Mouse (Mus musculus) embryonic facial prominence, embryonic 11.5 days (tissue): ENCODE measurements around the gene Arhgap4. TPM values are rescaled to one million over a fixed set of nuclear protein-coding genes. Genes with fewer than 3 reads are reported as not detected.
A peak's percentile ranks its signal among the peaks of the same experiment; 100 is the strongest.

ENCODE experiments used
- ATAC-seq: fragments of 200-750 bp; cut with Nextera tagmentation; replicated peaks from 2 replicates; pipeline ENCODE4 v1.8.0; 2017; ENCODE audit warnings: low read depth; ENCODE audit not compliant: insufficient number of reproducible peaks, low FRiP score, low TSS enrichment
- DNase-seq: peaks from one replicate; pipeline ENCODE4 v3.0.0-alpha.2; 2015; ENCODE audit warnings: low spot score
- H3K27ac ChIP-seq: fragments of 300-500 bp; sonication (generic); replicated peaks from 2 replicates; pipeline ENCODE4 v1.5.1; 2014; ENCODE audit warnings: mild to moderate bottlenecking, low read depth, low read length, control low read depth
- H3K27me3 ChIP-seq: fragments of 300-500 bp; sonication (generic); 2 replicates; pipeline ENCODE4 v1.6.1; 2014; ENCODE audit warnings: mild to moderate bottlenecking, low read length, moderate library complexity, mixed read lengths; ENCODE audit not compliant: control insufficient read depth, insufficient read depth
- H3K36me3 ChIP-seq: fragments of 300-500 bp; sonication (generic); replicated peaks from 2 replicates; pipeline ENCODE4 v1.6.1; 2014; ENCODE audit warnings: low read depth, mild to moderate bottlenecking, low read length, moderate library complexity, mixed read lengths; ENCODE audit not compliant: control insufficient read depth, insufficient read depth
- H3K4me1 ChIP-seq: fragments of 300-500 bp; sonication (generic); 2 replicates; pipeline ENCODE4 v1.6.1; 2014; ENCODE audit warnings: low read length, mixed read lengths; ENCODE audit not compliant: control insufficient read depth, insufficient read depth
- H3K4me2 ChIP-seq: fragments of 300-500 bp; sonication (generic); 2 replicates; pipeline ENCODE4 v1.6.1; 2014; ENCODE audit warnings: low read depth, mild to moderate bottlenecking, control low read depth, low read length, moderate library complexity
- H3K4me3 ChIP-seq: fragments of 300-500 bp; sonication (generic); 2 replicates; pipeline ENCODE4 v1.5.1; 2014; ENCODE audit warnings: low read depth, low read length, control low read depth
- H3K9ac ChIP-seq: fragments of 300-500 bp; sonication (generic); replicated peaks from 2 replicates; pipeline ENCODE4 v1.6.1; 2014; ENCODE audit warnings: mild to moderate bottlenecking, control low read depth, low read length
- H3K9me3 ChIP-seq: fragments of 300-500 bp; sonication (generic); replicated peaks from 2 replicates; pipeline ENCODE4 v1.6.1; 2016; ENCODE audit warnings: mild to moderate bottlenecking, low read length, inconsistent platforms, mixed read lengths; ENCODE audit not compliant: control insufficient read depth
- WGBS: fragments of 180-500 bp; shearing (Covaris S2); extraction: QIAGEN DNeasy Blood & Tissue Kit; methylation state at CpG from one replicate; pipeline ENCODE4 v1.1.7; 2014; 5-methylcytosine and 5-hydroxymethylcytosine counted together
- polyA plus RNA-seq: library from polyadenylated mRNA; unstranded; fragments of >200 nt; fragmentation: Nextera tagmentation; extraction: Ambion mirVana; gene quantifications from 2 replicates; pipeline ENCODE4 v1.2.1, GENCODE M21; 2014

The Arhgap4 gene
- polyA plus RNA-seq, 1 experiment from 2014 or later = 1.5 TPM

DNA sequence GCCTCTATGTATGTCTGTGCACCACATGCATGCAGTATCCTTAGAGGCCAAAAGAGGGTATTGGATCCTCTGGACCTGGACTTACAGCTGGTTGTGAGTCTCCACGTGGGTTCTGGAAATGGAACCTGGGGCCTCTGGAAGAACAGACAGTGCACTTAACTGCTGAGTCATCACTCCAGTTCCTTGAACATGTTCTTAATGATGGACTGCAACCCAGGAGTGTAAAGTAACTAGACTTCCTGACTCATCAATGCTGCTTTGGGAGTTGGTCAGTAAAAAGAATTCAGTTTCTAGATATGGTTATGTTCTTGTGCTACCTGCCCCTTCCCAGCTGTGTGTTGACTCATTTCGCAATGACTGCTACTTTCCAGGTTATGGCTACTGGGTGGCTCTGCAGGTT, 10.2 kb upstream of the Arhgap4 start:
- DNase-seq (no peak), ATAC-seq (no peak)
- H3K27ac ChIP-seq = no peak overlapping the region
- no peaks in the 10 kb centered on the region for H3K36me3 ChIP-seq
- H3K4me2 ChIP-seq = no peak overlapping the region
- 77% methylated on average over 2 of the region's 2 CpGs for WGBS
- H3K4me1 ChIP-seq = no peaks in the 10 kb centered on the region
- no peaks in the 10 kb centered on the region for H3K27me3 ChIP-seq
- no peak overlapping the region for H3K9ac ChIP-seq
- no peak overlapping the region for H3K4me3 ChIP-seq
- no peaks in the 10 kb centered on the region for H3K9me3 ChIP-seq

DNA sequence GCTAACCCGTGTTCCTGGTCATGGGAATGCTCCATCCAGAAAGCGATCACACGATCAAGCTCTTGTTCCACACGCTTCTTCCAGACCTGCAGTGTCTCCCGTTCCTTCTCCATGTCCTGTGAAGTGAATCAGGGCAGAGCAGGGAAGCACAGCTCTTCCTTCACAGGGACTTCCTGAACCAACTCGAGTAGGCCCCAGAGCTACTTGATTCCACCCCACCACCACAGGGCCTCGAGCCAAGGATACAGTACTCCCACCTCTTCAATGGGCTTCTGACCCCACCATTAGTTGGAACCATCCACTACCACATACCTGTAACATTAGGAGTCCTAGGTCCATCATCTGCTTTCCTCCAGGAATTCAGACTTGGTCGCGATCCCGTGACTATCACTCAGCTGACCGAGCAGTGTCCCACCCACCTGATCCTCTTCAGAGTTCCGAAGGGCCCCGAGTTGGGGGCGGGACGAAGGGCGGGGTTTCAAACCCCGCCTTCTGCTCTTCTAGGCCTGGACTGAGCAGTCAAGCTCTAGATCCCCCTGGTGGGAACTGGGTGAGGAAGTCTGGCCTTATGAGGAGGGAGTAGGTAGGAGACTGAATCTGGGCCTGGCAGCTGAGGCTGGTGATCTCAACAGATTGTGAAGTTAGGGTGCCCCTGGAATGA, 8.9 kb upstream of the Arhgap4 start, which contains the start of gene Renbp:
Renbp (minus strand) TSS at position 449 of the 661 bp plus-strand sequence.
- Histone ChIP-seq H3K27me3 (no peaks in the 10 kb centered on the region), H3K36me3 (no peaks in the 10 kb centered on the region), H3K9ac (no peak within 1 kb of the TSS), H3K4me3 (no peak within 1 kb of the TSS), H3K27ac (no peak within 1 kb of the TSS), H3K4me1 (no peaks in the 10 kb centered on the region), H3K9me3 (no peaks in the 10 kb centered on the region), H3K4me2 (no peak within 1 kb of the TSS)
- ATAC-seq = peak; percentile 78
- peak; percentile 66 for DNase-seq
- WGBS = 34% methylated on average over 17 of the region's 17 CpGs

DNA sequence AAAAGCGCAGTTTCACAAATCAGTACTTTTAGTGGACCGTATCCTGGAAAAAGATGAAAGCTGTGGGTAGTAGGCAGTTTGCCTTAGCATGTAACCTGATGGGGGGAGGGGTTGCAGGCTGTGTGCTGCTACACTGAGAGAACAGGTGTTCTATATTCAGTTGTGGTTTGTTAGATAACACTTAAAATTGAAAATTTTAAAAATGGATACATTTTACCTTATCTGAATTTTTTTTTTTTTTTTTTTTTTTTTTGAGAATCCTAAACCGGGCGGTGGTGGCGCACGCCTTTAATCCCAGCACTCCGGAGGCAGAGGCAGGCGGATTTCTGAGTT, 846 bp upstream of the Arhgap4 start:
- Histone ChIP-seq H3K9me3 (no peaks in the 10 kb centered on the region), H3K4me1 (no peaks in the 10 kb centered on the region), H3K27me3 (no peaks in the 10 kb centered on the region), H3K27ac (no peak overlapping the region), H3K36me3 (no peaks in the 10 kb centered on the region), H3K4me2 (peak overlapping the region; percentile 59), H3K9ac (peak overlapping the region; percentile 68), H3K4me3 (peak overlapping the region; percentile 52)
- 69% methylated on average over 6 of the region's 8 CpGs for WGBS
- DNase-seq = peak; percentile 5
- no peak for ATAC-seq

DNA sequence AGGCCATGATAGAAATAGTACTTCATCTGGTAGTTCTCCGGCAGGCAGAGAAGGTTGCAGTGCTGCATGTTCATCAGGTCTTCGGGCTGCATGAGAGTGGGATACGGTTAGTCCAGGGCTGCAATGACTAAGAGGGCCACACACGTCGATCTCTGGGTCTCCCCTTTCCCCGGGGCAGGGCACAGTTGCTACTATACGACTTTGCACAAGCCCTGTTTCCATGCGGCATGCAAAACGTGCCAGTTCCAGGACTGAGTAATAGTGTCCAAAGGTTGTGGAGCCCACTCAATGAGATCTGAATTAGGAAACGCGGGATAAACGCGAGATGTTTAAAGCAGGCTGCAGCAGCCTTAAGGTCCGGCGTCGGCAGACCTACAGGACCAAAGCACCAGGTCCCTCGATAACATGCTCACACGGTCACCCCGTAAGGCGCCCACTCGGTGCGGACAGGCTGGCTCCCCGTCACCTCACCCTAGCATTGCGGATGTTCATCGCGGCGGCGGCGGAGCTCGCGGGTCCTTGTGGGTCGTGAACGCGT, 316 bp downstream of the Arhgap4 start:
- Histone ChIP-seq H3K4me2 (peak overlapping the region; percentile 53), H3K4me3 (peak overlapping the region; percentile 52), H3K27me3 (no peaks in the 10 kb centered on the region), H3K9me3 (no peaks in the 10 kb centered on the region), H3K9ac (peak overlapping the region; percentile 68), H3K27ac (0 out of 2 replicates have a peak overlapping the region, but pooled peaks have one; percentile 52), H3K4me1 (no peaks in the 10 kb centered on the region), H3K36me3 (no peaks in the 10 kb centered on the region)
- WGBS = 22% methylated on average over 34 of the region's 34 CpGs
- ATAC-seq (peak; percentile 77), DNase-seq (no peak)

DNA sequence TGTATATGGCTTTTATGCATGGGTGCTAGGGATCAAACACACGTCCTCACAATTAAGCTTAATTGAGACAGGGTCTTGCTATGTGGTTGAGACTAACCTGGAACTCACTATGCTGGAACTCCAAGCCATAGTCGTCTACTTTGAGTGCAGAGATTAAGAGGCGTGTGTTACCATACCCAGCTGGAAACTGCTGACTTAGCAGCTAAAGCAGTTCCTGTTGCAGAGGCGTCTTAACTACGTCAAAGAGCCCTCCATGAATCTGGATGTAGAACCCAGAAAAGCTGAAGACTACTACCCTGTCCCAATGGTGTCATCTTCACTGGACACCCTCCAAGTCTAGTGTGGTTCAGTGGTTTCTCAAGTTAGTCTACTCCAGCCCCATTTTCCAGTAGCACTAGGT, 3.0 kb downstream of the Arhgap4 start:
- no peak overlapping the region for H3K4me2 ChIP-seq
- no peaks in the 10 kb centered on the region for H3K36me3 ChIP-seq
- WGBS = 82% methylated on average over 5 of the region's 5 CpGs
- no peaks in the 10 kb centered on the region for H3K9me3 ChIP-seq
- H3K9ac ChIP-seq = no peak overlapping the region
- ATAC-seq = no peak
- H3K4me1 ChIP-seq = no peaks in the 10 kb centered on the region
- no peaks in the 10 kb centered on the region for H3K27me3 ChIP-seq
- H3K4me3 ChIP-seq = no peak overlapping the region
- no peak overlapping the region for H3K27ac ChIP-seq
- no peak for DNase-seq

DNA sequence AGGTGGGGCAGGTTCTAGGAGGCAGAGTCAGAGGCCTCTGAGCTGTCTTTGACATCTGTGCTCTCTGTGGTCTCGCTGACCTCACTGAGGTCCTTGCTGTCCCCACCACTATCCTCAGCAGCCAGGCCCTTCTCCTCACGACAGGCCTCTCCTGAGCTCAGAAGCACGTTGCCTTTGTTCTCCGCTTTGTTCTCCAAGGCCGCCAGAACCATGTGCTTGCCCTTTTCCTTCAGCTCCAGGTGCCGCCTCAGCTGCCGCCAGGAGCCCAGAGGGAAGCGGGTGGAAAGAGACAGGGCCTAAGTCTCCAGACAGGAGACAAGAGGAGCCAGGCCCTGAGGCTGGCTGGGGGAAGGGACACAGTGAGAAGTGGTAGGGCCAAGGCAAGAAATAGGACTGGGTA, 4.7 kb downstream of the Arhgap4 start:
- Histone ChIP-seq H3K27ac (no peak overlapping the region), H3K4me3 (no peak overlapping the region), H3K9me3 (no peaks in the 10 kb centered on the region), H3K27me3 (no peaks in the 10 kb centered on the region), H3K4me2 (no peak overlapping the region), H3K4me1 (no peaks in the 10 kb centered on the region), H3K9ac (no peak overlapping the region), H3K36me3 (no peaks in the 10 kb centered on the region)
- WGBS = 76% methylated on average over 8 of the region's 8 CpGs
- DNase-seq (no peak), ATAC-seq (no peak)

DNA sequence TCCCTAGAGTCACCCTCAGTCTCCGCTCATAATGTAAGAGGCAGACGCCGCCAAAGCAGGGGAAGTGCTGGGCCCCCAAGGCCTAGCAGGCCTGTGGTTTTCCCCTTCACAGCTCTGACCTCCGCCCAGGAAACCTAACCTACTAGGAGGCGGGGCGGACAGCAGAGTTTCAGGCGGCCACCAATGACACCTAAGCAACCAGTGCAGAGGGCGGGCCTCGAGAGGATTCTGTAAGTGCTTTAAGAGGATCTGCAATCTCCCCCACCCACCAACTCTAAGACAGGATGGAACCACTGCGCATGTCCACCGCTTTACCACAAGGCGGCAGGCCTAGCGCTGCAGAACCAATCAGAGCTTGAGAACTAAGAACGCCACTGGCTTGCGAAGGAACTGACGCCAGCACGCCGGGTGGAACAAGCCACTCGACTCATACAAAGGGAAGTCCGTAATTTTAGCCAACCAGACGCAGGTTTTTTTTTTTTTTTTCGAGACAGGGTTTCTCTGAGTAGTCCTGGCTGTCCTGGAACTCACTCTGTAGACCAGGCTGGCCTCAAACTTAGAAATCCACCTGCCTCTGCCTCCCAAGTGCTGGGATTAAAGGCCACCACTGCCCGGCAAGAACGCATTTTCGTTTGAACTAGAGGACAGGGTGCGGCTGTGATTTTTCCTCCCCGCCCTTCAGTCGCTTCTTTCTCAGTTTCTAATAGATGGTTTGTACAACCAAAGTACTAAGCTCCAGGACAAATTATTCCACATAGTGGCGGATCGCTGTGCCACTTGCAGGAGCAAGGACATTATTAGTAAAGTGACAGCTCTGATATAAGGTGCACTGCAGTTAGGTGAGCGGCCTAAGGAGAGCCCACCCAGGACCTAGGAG, 6.6 kb downstream of the Arhgap4 start:
- WGBS = 30% methylated on average over 29 of the region's 31 CpGs
- Histone ChIP-seq H3K4me1 (no peaks in the 10 kb centered on the region), H3K9me3 (no peaks in the 10 kb centered on the region), H3K27ac (peak overlapping the region; percentile 48; the same call in 1 of the 2 replicates), H3K4me2 (peak overlapping the region; percentile 7; the same call in 1 of the 2 replicates), H3K27me3 (no peaks in the 10 kb centered on the region), H3K4me3 (no peak overlapping the region; the same call in 1 of the 2 replicates), H3K36me3 (no peaks in the 10 kb centered on the region), H3K9ac (no peak overlapping the region)
- DNase-seq (peak; percentile 90), ATAC-seq (peak; percentile 95)

DNA sequence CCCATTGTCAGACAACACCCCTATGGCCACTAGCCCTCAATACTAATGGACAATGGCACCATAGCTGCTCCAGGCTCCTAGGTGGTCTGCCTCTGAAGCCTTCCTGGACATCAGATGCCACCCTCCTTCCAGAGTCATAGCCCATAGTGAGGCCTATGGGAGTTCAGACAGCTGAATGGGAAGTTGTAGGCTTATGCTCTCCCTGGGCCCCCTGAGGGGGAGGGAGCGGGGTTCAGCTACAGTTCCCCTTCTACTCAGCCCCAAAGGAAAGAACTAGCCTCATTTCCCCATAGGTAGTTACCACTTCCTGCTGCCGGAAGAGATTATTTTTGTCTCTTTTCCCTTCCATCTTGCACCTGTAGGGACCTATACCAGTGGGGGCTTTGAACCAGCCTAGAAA, 10.1 kb downstream of the Arhgap4 start:
- H3K27me3 ChIP-seq = no peaks in the 10 kb centered on the region
- ATAC-seq = no peak
- no peaks in the 10 kb centered on the region for H3K4me1 ChIP-seq
- H3K27ac ChIP-seq = no peak overlapping the region
- 84% methylated on average over 2 of the region's 2 CpGs for WGBS
- no peak overlapping the region for H3K4me3 ChIP-seq
- no peaks in the 10 kb centered on the region for H3K9me3 ChIP-seq
- no peak overlapping the region for H3K4me2 ChIP-seq
- H3K9ac ChIP-seq = no peak overlapping the region
- DNase-seq = no peak
- H3K36me3 ChIP-seq = no peaks in the 10 kb centered on the region
